Mouse (Mus musculus) ES-E14 (cell line): ENCODE measurements around the gene Dock4.

Source experiments
- HCFC1 ChIP-seq: IDR thresholded peaks from 2 replicates; pipeline ENCODE4 v1.6.1; 2012; ENCODE audit warnings: low read length, inconsistent platforms, borderline replicate concordance; ENCODE audit not compliant: insufficient read depth
- MAFK ChIP-seq: IDR thresholded peaks from 2 replicates; pipeline ENCODE4 v1.6.1; 2014; ENCODE audit warnings: mild to moderate bottlenecking, low read depth, low read length, inconsistent platforms; ENCODE audit not compliant: insufficient read depth
- ZC3H11A ChIP-seq: IDR thresholded peaks from 2 replicates; pipeline ENCODE4 v1.6.1; 2012; ENCODE audit warnings: low read depth, mild to moderate bottlenecking, inconsistent platforms, low read length, borderline replicate concordance
- ZNF384 ChIP-seq: IDR thresholded peaks from 2 replicates; pipeline ENCODE4 v1.6.1; 2012; ENCODE audit warnings: low read depth, low read length, inconsistent platforms

DNA sequence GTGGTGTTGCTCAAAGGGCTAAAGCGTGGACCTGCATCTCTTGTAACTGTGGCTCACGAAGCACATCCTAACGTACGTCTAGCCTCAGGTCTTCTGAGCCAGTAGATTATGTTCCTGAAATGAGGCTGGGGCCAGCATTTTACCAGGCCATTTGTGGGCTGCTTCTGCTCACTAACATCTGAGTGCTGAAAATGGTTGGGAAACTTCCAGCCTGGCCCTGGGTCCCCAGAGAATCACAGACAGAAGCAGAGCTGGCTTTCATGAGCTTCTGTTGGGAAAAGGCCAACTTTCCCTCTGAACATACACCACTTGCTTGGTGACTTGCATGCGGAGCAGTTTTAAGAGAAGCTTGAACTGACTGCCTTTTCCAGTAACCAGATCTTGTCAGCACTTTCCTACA, 393.2 kb downstream of the Dock4 start:
- TF ChIP-seq MAFK (no peak), ZNF384 (no peak), ZC3H11A (no peak), HCFC1 (no peak)
